ENCODE assay signal across 14 mouse cellular contexts in genomic region chr17:65737175-65737574, GRCm38 (mm10). TPM values are rescaled to one million over a fixed set of nuclear protein-coding genes. Genes with fewer than 3 reads are reported as not detected.
DNase-seq lines count a peak whose midpoint lies in the region; ATAC-seq and TF ChIP-seq lines count a peak whose summit lies in the region.
"Had no signal": no experiment of that assay in that cellular context is flagged by ENCODE, and none has a peak within 500 bp of the region (broad histone marks: within the 10 kb centered on the region; RNA-seq: fewer than 3 reads in every experiment).

No protein-coding gene starts in this region.

- H3K4me3 ChIP-seq in kidney, adult 2 months (ENCODE audit: insufficient read depth, low read depth, low read length): no peak overlapping the region
- H3K4me3 ChIP-seq in intestine, embryonic 15.5 days (replicated peaks): no peak overlapping the region
- H3K4me3 ChIP-seq: forebrain, embryonic 15.5 days; midbrain, embryonic 12.5 days; neural tube, embryonic 13.5 days had no signal

- no peak for TF ChIP-seq POLR2A in kidney, adult 2 months (IDR thresholded peaks at IDR 0.05; ENCODE audit: low read depth, low read length)

- H3K36me3 ChIP-seq in kidney, adult 2 months (ENCODE audit: control insufficient read depth, insufficient read depth, low read length): no peaks in the 10 kb centered on the region
- H3K36me3 ChIP-seq in intestine, embryonic 15.5 days: no peaks in the 10 kb centered on the region
- H3K36me3 ChIP-seq: forebrain, embryonic 15.5 days; midbrain, embryonic 12.5 days; neural tube, embryonic 13.5 days had no signal

- peak; percentile 44 to 55; a peak in 3 of 4 replicates for ATAC-seq in hematopoietic stem cell, adult 5-6 weeks (replicated peaks in 1 of 2; ENCODE audit: insufficient read depth in 1 of 2, low FRiP score in 2 of 2, low TSS enrichment in 1 of 2, low read depth in 1 of 2, poor library complexity in 2 of 2, severe bottlenecking in 2 of 2)
- ATAC-seq in intestine, embryonic 15.5 days: no peak
- ATAC-seq: forebrain, embryonic 15.5 days had no signal

- no peaks in the 10 kb centered on the region for H3K27me3 ChIP-seq in kidney, adult 2 months (replicated peaks; ENCODE audit: control insufficient read depth, insufficient read depth, low read length)
- H3K27me3 ChIP-seq in intestine, embryonic 15.5 days (replicated peaks): no peaks in the 10 kb centered on the region
- H3K27me3 ChIP-seq: forebrain, embryonic 15.5 days; midbrain, embryonic 12.5 days; neural tube, embryonic 13.5 days had no signal

- intact Hi-C loops in left cerebral cortex, postnatal 4 days (cut with DNase I): no loop called here

- WGBS in kidney, adult 2 months: 73% methylated on average over 5 of the region's 5 CpGs
- 82% methylated on average over 5 of the region's 5 CpGs for WGBS in intestine, embryonic 15.5 days

- no peak overlapping the region for H3K9ac ChIP-seq in intestine, embryonic 15.5 days
- H3K9ac ChIP-seq: forebrain, embryonic 15.5 days; midbrain, embryonic 12.5 days; neural tube, embryonic 13.5 days had no signal

- no peak overlapping the region for H3K4me2 ChIP-seq in intestine, embryonic 15.5 days (replicated peaks)
- H3K4me2 ChIP-seq: forebrain, embryonic 15.5 days; midbrain, embryonic 12.5 days; neural tube, embryonic 13.5 days had no signal

- peak; percentile 25 for DNase-seq in kidney, adult 2 months
- no peak for DNase-seq in kidney, adult 8-10 months
- DNase-seq in 416B (ENCODE audit: low read depth) (peak; percentile 81), adipocyte (ENCODE audit: low spot score) (peak; percentile 71)
- DNase-seq in left cerebral cortex, postnatal 4 days: no peak
- no peak for DNase-seq in thymus, adult 18-20 months
- DNase-seq: cerebellum, adult 9-11 months; right cerebral cortex, adult 18-20 months; thymus, postnatal 14 days had no signal

- H3K4me1 ChIP-seq in kidney, adult 2 months (ENCODE audit: control insufficient read depth, insufficient read depth, low read length): no peaks in the 10 kb centered on the region
- H3K4me1 ChIP-seq in intestine, embryonic 15.5 days (replicated peaks): 0 out of 2 replicates have a peak, but pooled peaks cover 3% of the 10 kb centered on the region

- no peak for TF ChIP-seq CTCF in kidney, adult 2 months (conservative IDR thresholded peaks at IDR 0.05; ENCODE audit: insufficient read depth, insufficient read length, low read depth, low read length)

- peak overlapping the region; percentile 28 for H3K27ac ChIP-seq in kidney, adult 2 months (ENCODE audit: insufficient read depth, low read depth, low read length)
- no peak overlapping the region for H3K27ac ChIP-seq in intestine, embryonic 15.5 days
- H3K27ac ChIP-seq: forebrain, embryonic 15.5 days; midbrain, embryonic 12.5 days; neural tube, embryonic 13.5 days had no signal

- no peaks in the 10 kb centered on the region for H3K9me3 ChIP-seq in intestine, embryonic 15.5 days
- H3K9me3 ChIP-seq: forebrain, embryonic 15.5 days; midbrain, embryonic 12.5 days; neural tube, embryonic 13.5 days had no signal

RNA-seq across cellular contexts. Expression of gene Rab31, which starts 35.4 kb away (rescaled TPM):
- polyA plus RNA-seq in kidney, adult 2 months (2012; rRNA removed): 16.8 and 17.6 TPM in 2 replicates
- total RNA-seq in hematopoietic stem cell, adult 5-6 weeks (2017): 67.1 and 73.0 TPM in 2 replicates
- total RNA-seq in left cerebral cortex, postnatal 4 days (2021): 10 to 100 TPM; 83.1 to 96.3 TPM
- 26.6 and 32.5 TPM in 2 replicates for polyA plus RNA-seq in intestine, embryonic 15.5 days (2015; fragmentation: Nextera tagmentation; extraction: Ambion mirVana)

RNA-seq across cellular contexts. Expression of gene Ppp4r1, which starts 45.2 kb away (rescaled TPM):
- polyA plus RNA-seq in kidney, adult 2 months (2012; rRNA removed): 34.3 and 37.6 TPM in 2 replicates
- total RNA-seq in hematopoietic stem cell, adult 5-6 weeks (2017): 50.5 and 51.6 TPM in 2 replicates
- 10 to 100 TPM; 80.6 to 86.3 TPM for total RNA-seq in left cerebral cortex, postnatal 4 days (2021)
- 32.5 and 35.1 TPM in 2 replicates for polyA plus RNA-seq in intestine, embryonic 15.5 days (2015; fragmentation: Nextera tagmentation; extraction: Ambion mirVana)

Comparison
In these comparisons a context has a peak if more than half of its experiments do, and no peak if none do; other contexts are left out.
1. DNase-seq: peak in kidney, adult 2 months (single experiment), 416B (single experiment) and adipocyte (single experiment); none in kidney, adult 8-10 months (0 of 2), left cerebral cortex, postnatal 4 days (single experiment) and thymus, adult 18-20 months (0 of 2).